Mouse (Mus musculus) small intestine, adult 2 months (tissue): ENCODE measurements at regions not wholly inside any gene's neighbourhood (a gene's known extent, or its start where the extent isn't known, plus 50 kb on each side); places are given as distances from the start of the nearest gene placed in this dataset.

Source experiments
- CTCF ChIP-seq: fragments of 200-500 bp; IDR thresholded peaks from 2 replicates; pipeline ENCODE4 v1.5.1; 2012; ENCODE audit warnings: low read depth, mild to moderate bottlenecking, control low read depth, inconsistent platforms, low read length, moderate library complexity, mixed read lengths; ENCODE audit not compliant: insufficient replicate concordance, insufficient read length; ENCODE audit errors: extremely low read depth
- POLR2A ChIP-seq: fragments of 200-500 bp; IDR thresholded peaks from 2 replicates; pipeline ENCODE4 v1.6.1; 2012; ENCODE audit warnings: low read depth, mild to moderate bottlenecking, control low read depth, inconsistent platforms, low read length, moderate library complexity

DNA sequence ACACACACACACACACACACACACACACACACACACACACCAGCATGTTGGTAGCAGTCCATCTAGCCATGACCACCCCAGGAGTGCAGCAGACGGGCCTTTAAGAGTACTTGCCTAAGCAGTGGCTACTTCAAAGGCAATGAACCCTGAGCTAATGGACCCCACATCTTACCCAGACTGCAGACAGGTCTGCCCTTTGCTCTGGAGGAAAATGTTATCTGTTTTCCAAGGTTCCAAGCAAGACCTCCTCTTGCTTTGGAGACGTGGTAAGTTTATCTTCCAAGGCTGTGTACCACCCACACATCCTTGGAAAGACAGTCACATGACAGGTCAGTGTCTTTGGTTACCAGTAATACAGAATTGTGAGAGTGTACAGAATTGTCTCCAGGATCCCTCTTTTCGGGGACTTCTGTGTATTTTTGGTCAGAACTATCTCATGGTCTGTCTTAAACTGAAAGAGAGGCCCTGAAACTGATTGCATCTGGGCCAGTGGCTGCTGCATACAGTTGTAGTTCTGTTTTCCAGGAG is 88.4 kb upstream of the Gm9887 start:
- no peak for TF ChIP-seq CTCF
- TF ChIP-seq POLR2A: no peak
